Mouse (Mus musculus) midbrain, embryonic 14.5 days (tissue): ENCODE results near the gene Spink4. TPM values are rescaled to one million over a fixed set of nuclear protein-coding genes. Genes with fewer than 3 reads are reported as not detected.
"Not testable (repeated sequence)": the region's sequence is repeated elsewhere in the genome, so short reads cannot be mapped to it uniquely, and the experiment has no call there.

Experiments
- ATAC-seq: fragments of 200-750 bp; cut with Nextera tagmentation; 2 replicates; pipeline ENCODE4 v1.8.0; 2017; ENCODE audit warnings: moderate number of reproducible peaks, moderate library complexity; ENCODE audit not compliant: low FRiP score, low TSS enrichment
- DNase-seq: peaks from one replicate; pipeline ENCODE4 v3.0.0-alpha.2; 2015
- H3K27ac ChIP-seq: fragments of 300-500 bp; sonication (generic); replicated peaks from 2 replicates; pipeline ENCODE4 v1.5.1; 2014; ENCODE audit warnings: mild to moderate bottlenecking, low read depth, low read length, moderate library complexity
- H3K27me3 ChIP-seq: fragments of 300-500 bp; sonication (generic); 2 replicates; pipeline ENCODE4 v1.6.1; 2014; ENCODE audit warnings: low read length, control low read depth, mixed read lengths; ENCODE audit not compliant: control insufficient read depth, insufficient read depth
- H3K36me3 ChIP-seq: fragments of 300-500 bp; sonication (generic); 2 replicates; pipeline ENCODE4 v1.6.1; 2014; ENCODE audit warnings: low read length, control low read depth; ENCODE audit not compliant: control insufficient read depth, insufficient read depth
- H3K4me1 ChIP-seq: fragments of 300-500 bp; sonication (generic); 2 replicates; pipeline ENCODE4 v1.6.1; 2014; ENCODE audit warnings: mild to moderate bottlenecking, antibody characterized with exemption, low read length, control low read depth; ENCODE audit not compliant: control insufficient read depth, insufficient read depth
- H3K4me2 ChIP-seq: fragments of 300-500 bp; sonication (generic); 2 replicates; pipeline ENCODE4 v1.6.1; 2014; ENCODE audit warnings: mild to moderate bottlenecking, low read length, moderate library complexity
- H3K4me3 ChIP-seq: fragments of 300-500 bp; sonication (generic); replicated peaks from 2 replicates; pipeline ENCODE4 v1.5.1; 2014; ENCODE audit warnings: low read depth, low read length
- H3K9ac ChIP-seq: fragments of 300-500 bp; sonication (generic); replicated peaks from 2 replicates; pipeline ENCODE4 v1.6.1; 2014; ENCODE audit warnings: mild to moderate bottlenecking, low read length, moderate library complexity
- H3K9me3 ChIP-seq: fragments of 300-500 bp; sonication (generic); 2 replicates; pipeline ENCODE4 v1.6.1; 2016; ENCODE audit warnings: low read length, control low read depth, mixed read lengths; ENCODE audit not compliant: control insufficient read depth
- WGBS: fragments of 180-500 bp; shearing (Covaris S2); extraction: QIAGEN DNeasy Blood & Tissue Kit; methylation state at CpG from one replicate; pipeline ENCODE4 v1.1.7; 2014; 5-methylcytosine and 5-hydroxymethylcytosine counted together
- polyA plus RNA-seq: library from polyadenylated mRNA; unstranded; fragments of >200 nt; fragmentation: Nextera tagmentation; extraction: Ambion mirVana; gene quantifications from 2 replicates; pipeline ENCODE4 v1.2.1, GENCODE M21; 2014

The Spink4 gene
- polyA plus RNA-seq, 1 experiment from 2014 or later: not detected

DNA sequence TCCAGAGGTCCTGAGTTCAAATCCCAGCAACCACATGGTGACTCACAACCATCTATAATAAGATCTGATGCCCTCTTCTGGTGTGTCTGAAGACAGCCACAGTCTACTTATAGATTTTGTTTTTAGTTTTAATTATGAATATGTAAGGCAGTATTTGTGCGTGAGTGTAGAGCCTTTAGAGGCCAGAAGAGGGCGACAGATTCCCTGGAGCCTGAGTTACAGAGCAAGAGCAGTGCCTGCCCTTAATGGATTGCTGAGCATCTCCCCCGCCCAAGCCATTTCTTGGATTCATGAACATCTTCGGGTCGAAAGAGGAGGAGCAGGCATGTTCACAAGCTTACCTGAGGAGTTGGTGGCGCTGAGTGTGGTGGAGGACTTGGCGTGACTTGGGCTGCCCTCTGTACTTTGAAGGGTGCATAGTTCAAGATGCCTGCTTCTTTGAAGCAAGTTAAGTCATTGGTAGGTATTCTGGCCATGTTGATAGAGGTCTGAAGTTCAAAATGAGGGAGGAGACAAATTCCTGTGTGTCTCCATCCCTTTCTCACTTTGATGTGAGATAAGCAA, 3.2 kb upstream of the Spink4 start:
- H3K27ac ChIP-seq: no peak overlapping the region
- H3K27me3 ChIP-seq: no peaks in the 10 kb centered on the region
- no peak overlapping the region for H3K9ac ChIP-seq
- no peak overlapping the region for H3K4me2 ChIP-seq
- no peaks in the 10 kb centered on the region for H3K4me1 ChIP-seq
- DNase-seq (no peak), ATAC-seq (no peak)
- no peak overlapping the region for H3K4me3 ChIP-seq
- WGBS: 88% methylated on average over 7 of the region's 7 CpGs
- H3K9me3 ChIP-seq: no peaks in the 10 kb centered on the region
- no peaks in the 10 kb centered on the region for H3K36me3 ChIP-seq

DNA sequence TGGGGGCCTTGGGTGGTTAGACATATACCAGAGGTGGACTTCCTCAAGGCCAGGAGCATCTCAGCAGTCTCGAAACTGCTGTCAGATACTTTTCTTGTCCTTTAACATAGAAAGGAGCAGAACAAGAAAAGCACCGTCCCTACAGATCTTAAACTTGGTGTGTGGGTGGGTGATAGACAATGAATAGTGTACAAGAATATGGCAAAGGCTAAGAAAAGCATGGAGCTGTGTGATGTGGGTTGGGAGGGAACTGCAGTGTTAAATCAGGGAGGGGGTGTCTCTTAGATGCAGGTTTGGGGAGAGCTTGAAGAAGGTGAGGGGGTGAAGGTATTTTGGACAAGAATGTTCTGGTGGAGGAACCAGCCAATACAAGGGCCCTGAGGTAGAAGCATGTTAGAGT, 724 bp downstream of the Spink4 start:
- Histone ChIP-seq H3K9ac (no peak overlapping the region), H3K9me3 (no peaks in the 10 kb centered on the region), H3K4me1 (no peaks in the 10 kb centered on the region), H3K4me3 (no peak overlapping the region), H3K4me2 (no peak overlapping the region), H3K36me3 (no peaks in the 10 kb centered on the region), H3K27ac (no peak overlapping the region), H3K27me3 (no peaks in the 10 kb centered on the region)
- ATAC-seq: no peak
- whole genome bisulfite sequencing: 74% methylated on average over 2 of the region's 2 CpGs
- no peak for DNase-seq

DNA sequence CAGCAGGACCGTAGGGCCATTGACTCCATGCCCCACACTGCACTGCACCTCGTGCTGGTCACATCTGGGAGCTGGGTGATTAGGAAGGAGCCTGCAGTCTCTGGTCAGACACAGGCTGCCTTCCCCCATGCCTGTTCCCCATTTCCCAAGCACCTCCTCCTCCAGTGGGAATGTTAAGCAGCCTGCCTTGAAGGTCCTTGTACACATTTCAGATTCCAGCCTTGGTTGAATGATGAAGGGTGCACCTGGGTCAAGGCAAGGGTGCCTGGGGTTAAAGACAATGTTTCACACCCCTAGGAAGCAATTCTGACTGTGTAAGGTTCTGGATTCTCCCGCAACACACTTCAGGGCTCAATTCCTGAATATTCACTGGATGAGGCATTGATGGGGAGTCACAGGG, 1.4 kb downstream of the Spink4 start:
- no peak overlapping the region for H3K4me2 ChIP-seq
- H3K36me3 ChIP-seq: no peaks in the 10 kb centered on the region
- no peak for ATAC-seq
- H3K4me3 ChIP-seq: no peak overlapping the region
- 68% methylated on average over 3 of the region's 3 CpGs for WGBS
- no peaks in the 10 kb centered on the region for H3K27me3 ChIP-seq
- H3K27ac ChIP-seq: no peak overlapping the region
- H3K9me3 ChIP-seq: no peaks in the 10 kb centered on the region
- H3K9ac ChIP-seq: no peak overlapping the region
- H3K4me1 ChIP-seq: no peaks in the 10 kb centered on the region
- no peak for DNase-seq

DNA sequence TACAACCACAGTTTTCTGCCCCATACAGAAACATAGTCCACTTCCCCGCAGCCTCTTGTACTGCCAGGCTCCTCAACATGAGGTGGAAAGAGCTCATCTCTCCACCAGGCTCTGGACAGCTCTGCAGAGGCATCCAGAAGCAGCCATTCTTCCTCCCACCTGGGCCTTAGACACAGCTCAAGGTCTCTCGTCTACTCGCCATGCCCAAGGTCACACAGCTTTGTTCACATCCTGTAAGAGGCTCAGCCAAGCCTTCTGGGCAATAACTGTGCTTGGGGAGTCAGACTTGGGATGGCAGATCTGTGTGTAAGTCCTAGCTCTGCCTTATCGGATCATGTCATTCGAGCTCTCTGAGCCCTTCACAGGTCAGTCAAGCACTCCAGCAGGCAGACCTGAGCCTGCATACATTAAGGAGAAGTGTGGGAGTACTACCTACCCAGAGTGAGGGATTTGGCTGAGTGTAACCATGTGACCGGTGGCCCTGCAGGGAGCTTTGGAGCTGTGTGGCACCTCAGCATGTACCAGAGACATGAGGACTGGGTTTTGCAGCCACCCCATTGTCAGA, 3.3 kb downstream of the Spink4 start:
- no peaks in the 10 kb centered on the region for H3K27me3 ChIP-seq
- no peak overlapping the region for H3K9ac ChIP-seq
- no peaks in the 10 kb centered on the region for H3K36me3 ChIP-seq
- H3K4me3 ChIP-seq: no peak overlapping the region
- DNase-seq (no peak), ATAC-seq (no peak)
- no peak overlapping the region for H3K4me2 ChIP-seq
- no peak overlapping the region for H3K27ac ChIP-seq
- WGBS: 86% methylated on average over 6 of the region's 6 CpGs
- no peaks in the 10 kb centered on the region for H3K9me3 ChIP-seq
- H3K4me1 ChIP-seq: no peaks in the 10 kb centered on the region

DNA sequence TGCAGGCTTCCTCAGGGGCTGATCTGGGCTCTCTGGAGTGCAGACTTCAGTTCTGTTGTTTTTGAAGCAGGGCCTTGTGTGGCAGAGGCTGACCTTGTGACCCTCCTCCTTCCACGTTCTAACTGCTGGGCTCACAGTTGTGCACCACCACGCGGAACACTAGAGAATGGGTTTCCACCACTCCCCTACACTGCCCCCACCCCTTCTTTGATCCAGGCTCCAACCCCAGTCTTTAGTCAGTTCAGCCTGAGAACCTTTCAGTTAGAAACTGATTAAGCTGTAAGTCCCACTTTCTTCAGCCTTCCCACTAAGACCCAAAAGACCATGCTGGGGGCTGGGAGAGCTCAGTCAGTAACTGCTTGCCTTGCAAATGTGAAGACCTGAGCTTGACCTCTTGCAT, 5.7 kb downstream of the Spink4 start:
- no peaks in the 10 kb centered on the region for H3K9me3 ChIP-seq
- H3K4me1 ChIP-seq: no peaks in the 10 kb centered on the region
- H3K9ac ChIP-seq: no peak overlapping the region
- H3K4me2 ChIP-seq: no peak overlapping the region
- H3K36me3 ChIP-seq: no peaks in the 10 kb centered on the region
- H3K4me3 ChIP-seq: no peak overlapping the region
- no peaks in the 10 kb centered on the region for H3K27me3 ChIP-seq
- H3K27ac ChIP-seq: no peak overlapping the region
- no peak for ATAC-seq
- 15% methylated on average over 3 of the region's 3 CpGs for WGBS
- DNase-seq: no peak

DNA sequence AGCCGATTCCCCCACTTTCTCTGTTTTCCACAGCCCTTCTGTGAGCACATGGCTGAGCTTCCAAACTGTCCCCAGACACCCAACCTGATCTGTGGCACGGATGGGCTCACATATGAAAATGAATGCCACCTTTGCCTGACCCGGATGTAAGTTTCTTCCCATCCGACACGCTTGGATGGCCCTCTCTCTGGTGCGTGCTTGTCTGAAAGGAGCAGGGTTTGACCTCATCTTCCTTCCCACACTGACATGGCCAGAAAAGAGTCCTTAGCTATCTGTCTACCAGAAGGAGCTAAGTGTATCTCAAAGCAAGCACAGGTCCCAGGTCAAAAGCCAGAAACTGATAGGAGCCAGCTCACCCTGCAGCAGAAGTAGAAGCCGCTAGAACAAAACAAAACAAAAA, 9.2 kb downstream of the Spink4 start:
- DNase-seq (no peak), ATAC-seq (no peak)
- Histone ChIP-seq H3K27me3 (no peaks in the 10 kb centered on the region), H3K27ac (no peak overlapping the region), H3K9me3 (no peaks in the 10 kb centered on the region), H3K9ac (no peak overlapping the region), H3K4me1 (no peaks in the 10 kb centered on the region), H3K4me3 (no peak overlapping the region), H3K4me2 (no peak overlapping the region), H3K36me3 (peaks cover 18% of the 10 kb centered on the region)
- WGBS: 79% methylated on average over 7 of the region's 7 CpGs

DNA sequence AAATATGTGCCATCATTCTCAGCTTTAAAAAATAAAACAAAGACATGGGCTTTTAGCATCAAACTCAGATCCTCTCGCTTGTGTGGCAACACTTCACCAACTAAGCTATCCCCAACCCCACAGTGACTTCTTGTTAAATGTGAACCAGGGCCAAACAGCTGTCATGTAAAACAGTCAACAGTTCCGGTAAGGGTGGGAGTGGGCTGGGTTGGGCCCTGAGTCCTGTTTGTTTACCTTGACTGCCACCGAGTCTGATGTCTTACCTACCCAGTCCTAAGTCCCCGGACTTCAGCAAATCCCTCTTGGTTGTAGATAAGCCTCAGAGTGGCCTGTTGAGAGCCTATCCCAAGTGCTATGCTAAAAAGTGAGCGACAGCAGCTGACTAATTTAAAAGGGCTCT, 13.8 kb downstream of the Spink4 start:
- Histone ChIP-seq H3K4me3 (no peak overlapping the region), H3K9ac (no peak overlapping the region), H3K9me3 (no peaks in the 10 kb centered on the region), H3K27ac (no peak overlapping the region), H3K27me3 (no peaks in the 10 kb centered on the region), H3K4me2 (no peak overlapping the region), H3K36me3 (peaks cover 54% of the 10 kb centered on the region), H3K4me1 (no peaks in the 10 kb centered on the region)
- ATAC-seq (no peak), DNase-seq (no peak)
- WGBS: 91% methylated on average over 5 of the region's 5 CpGs

DNA sequence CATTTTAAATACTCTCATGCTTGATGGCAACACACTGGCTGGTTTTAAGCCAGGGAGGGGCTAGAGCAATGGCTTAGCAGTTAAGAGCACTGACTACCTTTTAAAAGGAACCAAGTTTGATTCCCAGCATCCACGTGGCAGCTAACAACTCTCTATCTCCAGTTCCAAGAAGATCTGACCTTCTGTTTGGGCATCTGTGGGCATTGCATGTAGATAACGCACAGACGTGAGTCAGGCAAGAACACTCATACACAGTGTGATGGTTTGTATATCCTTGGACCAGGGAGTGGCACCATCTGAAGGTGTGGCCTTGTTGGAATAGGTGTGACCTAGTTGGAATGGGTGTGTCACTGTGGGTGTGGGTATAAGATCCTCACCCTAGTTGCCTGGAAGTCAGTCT, 14.5 kb downstream of the Spink4 start:
- WGBS: 92% methylated on average over 3 of the region's 3 CpGs
- not testable (repeated sequence) for H3K27me3 ChIP-seq, H3K4me3 ChIP-seq, ATAC-seq, DNase-seq, H3K4me2 ChIP-seq, H3K4me1 ChIP-seq, H3K9ac ChIP-seq, H3K9me3 ChIP-seq, H3K27ac ChIP-seq
- H3K36me3 ChIP-seq: peaks cover 61% of the 10 kb centered on the region

DNA sequence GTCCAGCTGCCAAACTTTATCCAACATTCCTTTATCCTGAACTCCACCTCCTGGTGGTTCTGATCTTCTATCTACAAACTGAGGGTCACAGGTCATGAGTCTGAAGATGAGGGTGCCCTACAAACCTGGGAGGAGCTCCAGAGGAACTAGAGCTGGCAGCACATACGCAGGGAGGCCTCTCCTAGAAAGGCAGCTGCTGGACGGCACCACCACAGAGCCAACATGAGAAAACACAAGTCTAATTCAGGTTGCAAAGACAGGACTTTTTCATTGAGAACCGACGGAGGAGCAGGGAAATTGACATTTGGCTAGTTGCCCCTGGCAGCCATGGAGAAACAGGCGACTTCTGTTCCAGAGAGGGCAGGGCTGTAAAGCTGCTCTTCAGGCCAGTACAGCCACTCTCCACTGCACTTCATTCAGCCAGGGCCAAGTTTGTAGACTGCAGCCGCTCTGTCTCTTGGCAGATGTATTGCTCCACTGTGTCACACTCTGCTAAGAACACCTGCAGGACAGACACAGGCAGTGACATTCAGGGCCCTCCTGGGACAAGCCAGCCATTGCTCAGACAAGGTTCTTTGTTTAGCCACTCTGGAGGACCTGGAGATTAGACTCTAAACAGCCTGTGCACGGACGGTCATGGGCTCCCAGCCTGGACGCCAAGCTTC, 16.5 kb downstream of the Spink4 start:
- Histone ChIP-seq H3K27me3 (no peaks in the 10 kb centered on the region), H3K4me2 (no peak overlapping the region), H3K9me3 (no peaks in the 10 kb centered on the region), H3K4me3 (no peak overlapping the region), H3K4me1 (no peaks in the 10 kb centered on the region), H3K36me3 (peaks cover 80% of the 10 kb centered on the region), H3K9ac (no peak overlapping the region), H3K27ac (no peak overlapping the region)
- 93% methylated on average over 9 of the region's 9 CpGs for WGBS
- ATAC-seq: peak; percentile 50; the same call in 1 of the 2 replicates
- peak; percentile 29 for DNase-seq
